25 mouse cellular contexts compared by ENCODE assay signal in the genomic region with DNA sequence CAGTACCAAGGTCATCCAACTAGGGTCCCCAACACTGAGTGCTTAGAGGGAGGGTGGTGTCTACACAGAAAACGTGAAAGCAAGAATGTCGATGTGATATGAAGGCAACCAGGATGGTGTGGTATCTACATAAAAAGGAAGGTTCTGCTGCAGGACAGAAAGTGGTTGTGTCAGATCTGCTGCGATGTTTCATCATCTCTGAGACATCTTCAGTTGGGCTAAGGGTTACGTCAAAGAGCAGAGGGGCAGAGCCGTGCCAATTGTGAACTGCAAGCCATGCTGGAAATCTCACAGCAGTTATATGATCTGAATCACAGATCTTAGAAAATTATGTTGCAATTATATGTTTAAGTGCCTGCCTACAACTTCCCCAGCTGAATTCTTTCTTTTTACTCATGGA. TPM values are rescaled to one million over a fixed set of nuclear protein-coding genes. Genes with fewer than 3 reads are reported as not detected.
DNase-seq lines count a peak whose midpoint lies in the region; ATAC-seq lines count a peak whose summit lies in the region.
"Had no signal": no experiment of that assay in that cellular context is flagged by ENCODE, and none has a peak within 500 bp of the region (broad histone marks: within the 10 kb centered on the region; RNA-seq: fewer than 3 reads in every experiment).

No protein-coding gene starts in this region.

- H3K4me1 ChIP-seq in hindbrain, embryonic 14.5 days (replicated peaks; ENCODE audit: control insufficient read depth, insufficient read depth, low read length) = no peaks in the 10 kb centered on the region
- H3K4me1 ChIP-seq: embryonic facial prominence, embryonic 12.5 days; embryonic facial prominence, embryonic 15.5 days; hindbrain, embryonic 10.5 days; hindbrain, embryonic 13.5 days had no signal

- no peak overlapping the region for H3K9ac ChIP-seq in hindbrain, embryonic 14.5 days
- H3K9ac ChIP-seq: embryonic facial prominence, embryonic 12.5 days; embryonic facial prominence, embryonic 15.5 days; forebrain, postnatal 0 days; hindbrain, embryonic 13.5 days had no signal

- DNase-seq in 416B (ENCODE audit: low read depth) = peak; percentile 75
- DNase-seq in testis, postnatal 10 days (ENCODE audit: low spot score) = no peak
- DNase-seq in cerebellum, adult 8-10 months = no peak
- no peak for DNase-seq in hindbrain, embryonic 14.5 days (ENCODE audit: low spot score)
- DNase-seq: adrenal gland, adult 8-10 months; adrenal gland, postnatal 25 days; cerebellum, adult 11-12 months; cerebellum, adult 9-10 months; cerebellum, postnatal 14 days; forebrain, postnatal 0 days; gastrocnemius, adult 2 months; gastrocnemius, postnatal 14 days; heart, postnatal 36 days had no signal

- ATAC-seq in common myeloid progenitor, adult 5-6 weeks (replicated peaks; ENCODE audit: low read depth, poor library complexity, severe bottlenecking) = peak; percentile 76
- peak; percentile 93 for ATAC-seq in megakaryocyte progenitor cell, adult 5-6 weeks (replicated peaks; ENCODE audit: poor library complexity)
- ATAC-seq in neutrophil, adult 5-6 weeks (ENCODE audit: extremely low read depth, insufficient number of reproducible peaks, low FRiP score, poor library complexity, severe bottlenecking) = peak; percentile 56; the same call in 1 of the 2 replicates
- ATAC-seq in hindbrain, embryonic 14.5 days (ENCODE audit: low FRiP score) = no peak
- ATAC-seq: activated CD4-positive, CD25-positive, alpha-beta regulatory T cell, adult 4 months; forebrain, embryonic 14.5 days; forebrain, postnatal 0 days; hindbrain, postnatal 0 days; inflammation-experienced regulatory T-cells, adult 6 months had no signal

- 96% methylated on average over 5 of the region's 5 CpGs for WGBS in hindbrain, embryonic 14.5 days

- H3K36me3 ChIP-seq in hindbrain, embryonic 14.5 days (replicated peaks; ENCODE audit: control insufficient read depth, insufficient read depth) = no peaks in the 10 kb centered on the region
- H3K36me3 ChIP-seq: embryonic facial prominence, embryonic 12.5 days; embryonic facial prominence, embryonic 15.5 days; hindbrain, embryonic 10.5 days; hindbrain, embryonic 13.5 days had no signal

- no peak overlapping the region for H3K27ac ChIP-seq in hindbrain, embryonic 14.5 days
- H3K27ac ChIP-seq: embryonic facial prominence, embryonic 12.5 days; embryonic facial prominence, embryonic 15.5 days; gastrocnemius, adult 2 months; hindbrain, embryonic 10.5 days; hindbrain, embryonic 13.5 days; hindbrain, postnatal 0 days had no signal

- H3K4me3 ChIP-seq in hindbrain, embryonic 14.5 days (replicated peaks; ENCODE audit: low read length) = no peak overlapping the region
- H3K4me3 ChIP-seq: embryonic facial prominence, embryonic 12.5 days; embryonic facial prominence, embryonic 15.5 days; gastrocnemius, adult 2 months; hindbrain, embryonic 10.5 days; hindbrain, embryonic 13.5 days had no signal

- H3K27me3 ChIP-seq in hindbrain, embryonic 14.5 days (ENCODE audit: control insufficient read depth, insufficient read depth, low read length) = no peaks in the 10 kb centered on the region
- H3K27me3 ChIP-seq: embryonic facial prominence, embryonic 12.5 days; embryonic facial prominence, embryonic 15.5 days; hindbrain, embryonic 13.5 days had no signal

- H3K4me2 ChIP-seq in hindbrain, embryonic 14.5 days (replicated peaks) = no peak overlapping the region
- H3K4me2 ChIP-seq: embryonic facial prominence, embryonic 12.5 days; embryonic facial prominence, embryonic 15.5 days; heart, embryonic 11.5 days; hindbrain, embryonic 13.5 days had no signal

- no peaks in the 10 kb centered on the region for H3K9me3 ChIP-seq in hindbrain, embryonic 14.5 days (ENCODE audit: control insufficient read depth, low read length)
- H3K9me3 ChIP-seq: embryonic facial prominence, embryonic 12.5 days; embryonic facial prominence, embryonic 15.5 days; hindbrain, embryonic 10.5 days; hindbrain, embryonic 13.5 days had no signal

RNA-seq across cellular contexts. Expression of a gene that starts 16.6 kb away (rescaled TPM):
- 43.8 and 52.2 TPM in 2 replicates for total RNA-seq in common myeloid progenitor, adult 5-6 weeks (2017)
- total RNA-seq in megakaryocyte progenitor cell, adult 5-6 weeks (2015) = 41.1 and 44.2 TPM in 2 replicates
- total RNA-seq in megakaryocyte progenitor cell, adult 5-6 weeks (2017) = 34.5 and 37.0 TPM in 2 replicates
- total RNA-seq in neutrophil, adult 5-6 weeks (2017) = 17.1 and 19.4 TPM in 2 replicates
- polyA plus RNA-seq in hindbrain, embryonic 14.5 days (2014; fragmentation: Nextera tagmentation; extraction: Ambion mirVana) = 29.1 and 30.7 TPM in 2 replicates
